Mouse (Mus musculus) forebrain, postnatal 0 days (tissue): Measurements from ENCODE around the gene Sec24a. TPM values are rescaled to one million over a fixed set of nuclear protein-coding genes. Genes with fewer than 3 reads are reported as not detected.

Experiments used
- ATAC-seq: fragments of 200-750 bp; cut with Nextera tagmentation; 2 replicates; pipeline ENCODE4 v1.8.0; 2017; ENCODE audit warnings: mild to moderate bottlenecking, moderate library complexity
- DNase-seq: peaks from one replicate; pipeline ENCODE4 v3.0.0-alpha.2; 2015
- H3K27ac ChIP-seq: fragments of 300-500 bp; sonication (generic); 2 replicates; pipeline ENCODE4 v1.5.1; 2014; ENCODE audit warnings: low read depth, mild to moderate bottlenecking, antibody characterized with exemption, low read length, moderate library complexity, mixed read lengths
- H3K27me3 ChIP-seq: fragments of 300-500 bp; sonication (generic); 2 replicates; pipeline ENCODE4 v1.6.1; 2014; ENCODE audit warnings: mild to moderate bottlenecking, low read length, mixed read lengths; ENCODE audit not compliant: insufficient read depth
- H3K36me3 ChIP-seq: fragments of 300-500 bp; sonication (generic); 2 replicates; pipeline ENCODE4 v1.6.1; 2014; ENCODE audit warnings: mild to moderate bottlenecking, moderate library complexity; ENCODE audit not compliant: insufficient read depth
- H3K4me1 ChIP-seq: fragments of 300-500 bp; sonication (generic); 2 replicates; pipeline ENCODE4 v1.6.1; 2014; ENCODE audit warnings: antibody characterized with exemption; ENCODE audit not compliant: insufficient read depth
- H3K4me2 ChIP-seq: fragments of 300-500 bp; sonication (generic); 2 replicates; pipeline ENCODE4 v1.6.1; 2014; ENCODE audit warnings: low read depth, mild to moderate bottlenecking, moderate library complexity
- H3K4me3 ChIP-seq: fragments of 300-500 bp; sonication (generic); 2 replicates; pipeline ENCODE4 v1.5.1; 2014; ENCODE audit warnings: low read depth, low read length, mixed read lengths
- H3K9ac ChIP-seq: fragments of 300-500 bp; sonication (generic); 2 replicates; pipeline ENCODE4 v1.6.1; 2014; ENCODE audit warnings: mild to moderate bottlenecking
- H3K9me3 ChIP-seq: fragments of 300-500 bp; sonication (generic); 2 replicates; pipeline ENCODE4 v1.6.1; 2016; ENCODE audit warnings: low read length
- CTCF ChIP-seq: sonication (generic); IDR thresholded peaks from 2 replicates; pipeline ENCODE4 v1.5.1; 2016; ENCODE audit warnings: antibody characterized with exemption, control low read depth, low read depth
- WGBS: fragments of 180-500 bp; shearing (Covaris S2); extraction: QIAGEN DNeasy Blood & Tissue Kit; methylation state at CpG from one replicate; pipeline ENCODE4 v1.1.7; 2014; 5-methylcytosine and 5-hydroxymethylcytosine counted together
- polyA plus RNA-seq: library from polyadenylated mRNA; unstranded; fragments of >200 nt; fragmentation: Nextera tagmentation; extraction: Ambion mirVana; gene quantifications from 2 replicates; pipeline ENCODE4 v1.2.1, GENCODE M21; 2015
- total RNA-seq: library from RNA; depleted of rRNA; stranded (reverse); fragments of >200 nt; gene quantifications from 2 replicates; pipeline ENCODE4 v1.2.3, GENCODE M21; 2014; rRNA removed

Gene Sec24a
- total RNA-seq (9.7 and 12.6 TPM in 2 replicates), polyA plus RNA-seq (5.2 and 9.3 TPM in 2 replicates)

GRCm38 (mm10) chr11:51763213-51763907, at the start of gene Sec24a, which contains the start of gene Sar1b:
TSS of gene Sec24a (minus strand) at chr11:51763634.
TSS of gene Sar1b (plus strand) at chr11:51763687.
- peak; percentile 99 for ATAC-seq
- H3K4me1 ChIP-seq: peaks cover 11% of the 10 kb centered on the region; the same call in 1 of the 2 replicates
- H3K27me3 ChIP-seq: no peaks in the 10 kb centered on the region
- H3K9me3 ChIP-seq: no peaks in the 10 kb centered on the region
- peak within 1 kb of the TSS; percentile 89 for H3K4me2 ChIP-seq
- WGBS: 4% methylated on average over 30 of the region's 30 CpGs
- peak; percentile 88 for DNase-seq
- peak; percentile 39 for TF ChIP-seq CTCF
- peak within 1 kb of the TSS; percentile 95 for H3K4me3 ChIP-seq
- peak within 1 kb of the TSS; percentile 84 for H3K9ac ChIP-seq
- H3K27ac ChIP-seq: no peak within 1 kb of the TSS
- H3K36me3 ChIP-seq: no peaks in the 10 kb centered on the region

- Histone ChIP-seq H3K9me3 (no peaks in the 10 kb centered on the region), H3K9ac (no peak overlapping the region), H3K27ac (no peak overlapping the region), H3K36me3 (no peaks in the 10 kb centered on the region), H3K4me1 (no peaks in the 10 kb centered on the region), H3K4me2 (no peak overlapping the region), H3K4me3 (no peak overlapping the region), H3K27me3 (no peaks in the 10 kb centered on the region)
- ATAC-seq (no peak), DNase-seq (no peak)
- 92% methylated on average over 8 of the region's 8 CpGs for WGBS
- no peak for TF ChIP-seq CTCF
Observed at GRCm38 (mm10) chr11:51812022-51812546, 48.6 kb upstream of the Sec24a start.

GRCm38 (mm10) chr11:51811230-51811629, 47.8 kb upstream of the Sec24a start:
- Histone ChIP-seq H3K4me3 (no peak overlapping the region), H3K9ac (no peak overlapping the region)
- 82% methylated on average over 4 of the region's 4 CpGs for WGBS

GRCm38 (mm10) chr11:51809632-51810224, 46.3 kb upstream of the Sec24a start:
- no peak overlapping the region for H3K4me2 ChIP-seq
- ATAC-seq: peak; percentile 68; the same call in 1 of the 2 replicates
- H3K9me3 ChIP-seq: no peaks in the 10 kb centered on the region
- H3K9ac ChIP-seq: no peak overlapping the region
- H3K36me3 ChIP-seq: no peaks in the 10 kb centered on the region
- H3K27me3 ChIP-seq: no peaks in the 10 kb centered on the region
- DNase-seq: peak; percentile 83
- H3K27ac ChIP-seq: no peak overlapping the region
- TF ChIP-seq CTCF: no peak
- no peaks in the 10 kb centered on the region for H3K4me1 ChIP-seq
- H3K4me3 ChIP-seq: no peak overlapping the region
- WGBS: 67% methylated on average over 6 of the region's 6 CpGs

More at GRCm38 (mm10) chr11:51811230-51811629, 47.8 kb upstream of the Sec24a start:
- Histone ChIP-seq H3K27me3 (no peaks in the 10 kb centered on the region), H3K36me3 (no peaks in the 10 kb centered on the region), H3K9me3 (no peaks in the 10 kb centered on the region), H3K4me2 (no peak overlapping the region), H3K27ac (no peak overlapping the region), H3K4me1 (no peaks in the 10 kb centered on the region)
- ATAC-seq (no peak), DNase-seq (no peak)
- TF ChIP-seq CTCF: peak; percentile 30

DNA sequence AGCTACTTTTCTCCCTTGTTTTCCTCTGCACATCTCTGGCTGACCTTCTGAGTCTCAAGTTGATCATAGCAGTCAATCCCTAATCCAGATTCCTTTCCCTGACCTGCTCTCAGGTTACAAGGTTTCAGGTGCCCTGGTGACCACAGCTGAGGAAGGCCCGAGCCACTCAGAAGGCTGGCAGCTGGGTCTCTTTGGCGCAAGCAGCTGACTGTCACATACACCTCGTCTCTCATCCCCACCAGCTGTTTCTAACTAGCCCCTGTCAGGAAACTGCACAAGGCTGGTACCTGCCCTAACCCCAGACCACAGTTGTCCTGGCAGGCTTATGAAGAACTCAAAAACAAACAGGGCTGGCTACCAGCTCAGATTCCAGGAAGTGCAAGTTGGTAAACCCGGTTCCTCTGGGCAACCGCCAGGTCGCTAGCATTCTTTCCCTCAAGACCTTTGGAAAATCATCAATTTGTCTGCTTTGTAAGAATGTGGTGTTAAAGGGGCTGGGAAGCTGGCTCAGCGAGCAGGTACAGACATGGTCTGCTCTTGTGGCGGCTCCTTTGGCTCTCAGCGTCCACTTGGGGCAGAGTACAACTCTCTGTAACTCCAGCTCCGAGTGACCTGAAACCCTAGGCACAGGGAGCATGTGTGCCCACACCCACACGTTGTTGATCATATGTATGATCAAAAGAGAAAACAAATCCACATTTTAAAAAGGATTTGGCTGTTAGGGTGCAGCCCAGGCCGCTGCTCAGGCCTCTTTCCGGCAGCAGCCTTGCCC, 43.9 kb upstream of the Sec24a start:
- Histone ChIP-seq H3K27me3 (no peaks in the 10 kb centered on the region), H3K9ac (no peak overlapping the region), H3K27ac (no peak overlapping the region), H3K4me3 (no peak overlapping the region), H3K4me2 (no peak overlapping the region), H3K36me3 (no peaks in the 10 kb centered on the region), H3K9me3 (no peaks in the 10 kb centered on the region), H3K4me1 (no peaks in the 10 kb centered on the region)
- TF ChIP-seq CTCF: no peak
- WGBS: 58% methylated on average over 13 of the region's 13 CpGs
- ATAC-seq (no peak), DNase-seq (no peak)

- peak; percentile 83 for DNase-seq
- Histone ChIP-seq H3K27ac (peak overlapping the region; percentile 62), H3K4me2 (peak overlapping the region; percentile 70), H3K36me3 (no peaks in the 10 kb centered on the region), H3K9ac (peak overlapping the region; percentile 54), H3K4me1 (no peaks in the 10 kb centered on the region), H3K4me3 (peak overlapping the region; percentile 44), H3K27me3 (no peaks in the 10 kb centered on the region), H3K9me3 (no peaks in the 10 kb centered on the region)
- TF ChIP-seq CTCF: no peak
- ATAC-seq: peak; percentile 89
- 17% methylated on average over 17 of the region's 17 CpGs for WGBS
Observed at GRCm38 (mm10) chr11:51805221-51805981, 42.0 kb upstream of the Sec24a start.
